Mouse (Mus musculus): ENCODE results near the gene Ank3. TPM values are rescaled to one million over a fixed set of nuclear protein-coding genes. Genes with fewer than 3 reads are reported as not detected.

Ank3 gene
- polyA plus RNA-seq, 1 experiment from 2014 or later: 86.7 TPM

GRCm38 (mm10) chr10:69962226-69962625 is 563.7 kb downstream of the Ank3 start:
- no peak overlapping the region for H3K4me3 ChIP-seq (ENCODE audit: low read depth, low read length)
- H3K27ac ChIP-seq (ENCODE audit: low read length): no peak overlapping the region
- no peaks in the 10 kb centered on the region for H3K27me3 ChIP-seq (ENCODE audit: control insufficient read depth, insufficient read depth, low read depth, low read length)
- no peak overlapping the region for H3K9ac ChIP-seq (ENCODE audit: low read depth, low read length)
- peaks cover 10% of the 10 kb centered on the region for H3K36me3 ChIP-seq (ENCODE audit: control insufficient read depth, insufficient read depth, low read length)
- no peak for ATAC-seq
- no peak overlapping the region for H3K4me2 ChIP-seq (ENCODE audit: low read length)
- no peaks in the 10 kb centered on the region for H3K9me3 ChIP-seq (replicated peaks; ENCODE audit: control insufficient read depth, low read length, poor library complexity, severe bottlenecking)
- H3K4me1 ChIP-seq (ENCODE audit: control insufficient read depth, insufficient read depth, low read length): no peaks in the 10 kb centered on the region
- 92% methylated on average over 7 of the region's 7 CpGs for WGBS

GRCm38 (mm10) chr10:69962976-69963375 is 564.4 kb downstream of the Ank3 start:
- no peaks in the 10 kb centered on the region for H3K27me3 ChIP-seq (ENCODE audit: control insufficient read depth, insufficient read depth, low read depth, low read length)
- no peak overlapping the region for H3K9ac ChIP-seq (ENCODE audit: low read depth, low read length)
- H3K4me1 ChIP-seq (ENCODE audit: control insufficient read depth, insufficient read depth, low read length): no peaks in the 10 kb centered on the region
- no peaks in the 10 kb centered on the region for H3K9me3 ChIP-seq (replicated peaks; ENCODE audit: control insufficient read depth, low read length, poor library complexity, severe bottlenecking)
- WGBS: 92% methylated on average over 7 of the region's 7 CpGs
- no peak overlapping the region for H3K27ac ChIP-seq (ENCODE audit: low read length)
- H3K4me3 ChIP-seq (ENCODE audit: low read depth, low read length): no peak overlapping the region
- no peak overlapping the region for H3K4me2 ChIP-seq (ENCODE audit: low read length)
- ATAC-seq: no peak
- H3K36me3 ChIP-seq (ENCODE audit: control insufficient read depth, insufficient read depth, low read length): peaks cover 10% of the 10 kb centered on the region

- Histone ChIP-seq H3K4me3 (ENCODE audit: low read depth, low read length) (no peak overlapping the region), H3K9ac (ENCODE audit: low read depth, low read length) (no peak overlapping the region), H3K4me2 (ENCODE audit: low read length) (no peak overlapping the region), H3K27ac (ENCODE audit: low read length) (no peak overlapping the region), H3K36me3 (ENCODE audit: control insufficient read depth, insufficient read depth, low read length) (peaks cover 9% of the 10 kb centered on the region), H3K4me1 (ENCODE audit: control insufficient read depth, insufficient read depth, low read length) (0 out of 2 replicates have a peak, but pooled peaks cover 2% of the 10 kb centered on the region), H3K27me3 (ENCODE audit: control insufficient read depth, insufficient read depth, low read depth, low read length) (no peaks in the 10 kb centered on the region), H3K9me3 (replicated peaks; ENCODE audit: control insufficient read depth, low read length, poor library complexity, severe bottlenecking) (no peaks in the 10 kb centered on the region)
- WGBS: 6% methylated on average over 5 of the region's 5 CpGs
- no peak for ATAC-seq
These were observed 566.0 kb downstream of the Ank3 start for GRCm38 (mm10) chr10:69964611-69965010.

GRCm38 (mm10) chr10:69965085-69965484 is 566.5 kb downstream of the Ank3 start:
- 84% methylated on average over 6 of the region's 6 CpGs for WGBS
- Histone ChIP-seq H3K9ac (ENCODE audit: low read depth, low read length) (no peak overlapping the region), H3K9me3 (replicated peaks; ENCODE audit: control insufficient read depth, low read length, poor library complexity, severe bottlenecking) (no peaks in the 10 kb centered on the region), H3K4me2 (ENCODE audit: low read length) (no peak overlapping the region), H3K27me3 (ENCODE audit: control insufficient read depth, insufficient read depth, low read depth, low read length) (no peaks in the 10 kb centered on the region), H3K4me1 (ENCODE audit: control insufficient read depth, insufficient read depth, low read length) (0 out of 2 replicates have a peak, but pooled peaks cover 2% of the 10 kb centered on the region), H3K27ac (ENCODE audit: low read length) (no peak overlapping the region), H3K36me3 (ENCODE audit: control insufficient read depth, insufficient read depth, low read length) (peaks cover 7% of the 10 kb centered on the region), H3K4me3 (ENCODE audit: low read depth, low read length) (no peak overlapping the region)
- ATAC-seq: no peak

- 0 out of 2 replicates have a peak, but pooled peaks cover 2% of the 10 kb centered on the region for H3K4me1 ChIP-seq (ENCODE audit: control insufficient read depth, insufficient read depth, low read length)
- H3K4me2 ChIP-seq (ENCODE audit: low read length): no peak overlapping the region
- H3K27ac ChIP-seq (ENCODE audit: low read length): no peak overlapping the region
- ATAC-seq: no peak
- no peaks in the 10 kb centered on the region for H3K27me3 ChIP-seq (ENCODE audit: control insufficient read depth, insufficient read depth, low read depth, low read length)
- no peak overlapping the region for H3K4me3 ChIP-seq (ENCODE audit: low read depth, low read length)
- peaks cover 3% of the 10 kb centered on the region for H3K36me3 ChIP-seq (ENCODE audit: control insufficient read depth, insufficient read depth, low read length)
- 87% methylated on average over 3 of the region's 4 CpGs for WGBS
- H3K9ac ChIP-seq (ENCODE audit: low read depth, low read length): no peak overlapping the region
- H3K9me3 ChIP-seq (replicated peaks; ENCODE audit: control insufficient read depth, low read length, poor library complexity, severe bottlenecking): no peaks in the 10 kb centered on the region
These were observed 569.4 kb downstream of the Ank3 start for GRCm38 (mm10) chr10:69967994-69968393.

GRCm38 (mm10) chr10:69979636-69980035 is 581.1 kb downstream of the Ank3 start:
- no peak for ATAC-seq
- H3K36me3 ChIP-seq (ENCODE audit: control insufficient read depth, insufficient read depth, low read length): peaks cover 22% of the 10 kb centered on the region

GRCm38 (mm10) chr10:69981386-69982097 is 583.0 kb downstream of the Ank3 start:
- no peaks in the 10 kb centered on the region for H3K4me1 ChIP-seq (ENCODE audit: control insufficient read depth, insufficient read depth, low read length)
- H3K4me2 ChIP-seq (ENCODE audit: low read length): no peak overlapping the region
- H3K9ac ChIP-seq (ENCODE audit: low read depth, low read length): no peak overlapping the region
- no peaks in the 10 kb centered on the region for H3K9me3 ChIP-seq (replicated peaks; ENCODE audit: control insufficient read depth, low read length, poor library complexity, severe bottlenecking)
- ATAC-seq: no peak
- H3K36me3 ChIP-seq (ENCODE audit: control insufficient read depth, insufficient read depth, low read length): peaks cover 25% of the 10 kb centered on the region
- no peak overlapping the region for H3K4me3 ChIP-seq (ENCODE audit: low read depth, low read length)
- WGBS: 76% methylated on average over 21 of the region's 21 CpGs
- H3K27me3 ChIP-seq (ENCODE audit: control insufficient read depth, insufficient read depth, low read depth, low read length): no peaks in the 10 kb centered on the region
- H3K27ac ChIP-seq (ENCODE audit: low read length): no peak overlapping the region

More at GRCm38 (mm10) chr10:69979636-69980035, 581.1 kb downstream of the Ank3 start:
- 92% methylated on average over 2 of the region's 2 CpGs for WGBS
- Histone ChIP-seq H3K27ac (ENCODE audit: low read length) (no peak overlapping the region), H3K4me2 (ENCODE audit: low read length) (no peak overlapping the region), H3K4me1 (ENCODE audit: control insufficient read depth, insufficient read depth, low read length) (no peaks in the 10 kb centered on the region), H3K9me3 (replicated peaks; ENCODE audit: control insufficient read depth, low read length, poor library complexity, severe bottlenecking) (no peaks in the 10 kb centered on the region), H3K9ac (ENCODE audit: low read depth, low read length) (no peak overlapping the region), H3K27me3 (ENCODE audit: control insufficient read depth, insufficient read depth, low read depth, low read length) (no peaks in the 10 kb centered on the region), H3K4me3 (ENCODE audit: low read depth, low read length) (no peak overlapping the region)

- Histone ChIP-seq H3K4me2 (ENCODE audit: low read length) (no peak overlapping the region), H3K4me1 (ENCODE audit: control insufficient read depth, insufficient read depth, low read length) (no peaks in the 10 kb centered on the region), H3K4me3 (ENCODE audit: low read depth, low read length) (no peak overlapping the region), H3K9me3 (replicated peaks; ENCODE audit: control insufficient read depth, low read length, poor library complexity, severe bottlenecking) (no peaks in the 10 kb centered on the region), H3K27me3 (ENCODE audit: control insufficient read depth, insufficient read depth, low read depth, low read length) (no peaks in the 10 kb centered on the region), H3K27ac (ENCODE audit: low read length) (no peak overlapping the region), H3K9ac (ENCODE audit: low read depth, low read length) (no peak overlapping the region), H3K36me3 (ENCODE audit: control insufficient read depth, insufficient read depth, low read length) (peaks cover 34% of the 10 kb centered on the region)
- 98% methylated on average over 4 of the region's 4 CpGs for WGBS
- ATAC-seq: no peak
These were observed 584.1 kb downstream of the Ank3 start for GRCm38 (mm10) chr10:69982701-69983100.

GRCm38 (mm10) chr10:69987496-69987895 is 588.9 kb downstream of the Ank3 start:
- H3K9ac ChIP-seq (ENCODE audit: low read depth, low read length): no peak overlapping the region
- 96% methylated on average over 11 of the region's 11 CpGs for WGBS
- ATAC-seq: no peak
- peaks cover 76% of the 10 kb centered on the region for H3K36me3 ChIP-seq (ENCODE audit: control insufficient read depth, insufficient read depth, low read length)
- peaks cover 27% of the 10 kb centered on the region for H3K9me3 ChIP-seq (replicated peaks; ENCODE audit: control insufficient read depth, low read length, poor library complexity, severe bottlenecking)
- no peak overlapping the region for H3K27ac ChIP-seq (ENCODE audit: low read length)
- H3K4me1 ChIP-seq (ENCODE audit: control insufficient read depth, insufficient read depth, low read length): no peaks in the 10 kb centered on the region
- no peak overlapping the region for H3K4me3 ChIP-seq (ENCODE audit: low read depth, low read length)
- H3K27me3 ChIP-seq (ENCODE audit: control insufficient read depth, insufficient read depth, low read depth, low read length): no peaks in the 10 kb centered on the region
- no peak overlapping the region for H3K4me2 ChIP-seq (ENCODE audit: low read length)
